Mouse (Mus musculus): ENCODE data around the gene Tatdn3. TPM values are rescaled to one million over a fixed set of nuclear protein-coding genes. Genes with fewer than 3 reads are reported as not detected.
A peak's percentile ranks its signal among the peaks of the same experiment; 100 is the strongest.

Gene Tatdn3
- total RNA-seq (2022): 10 to 100 TPM; 33.7 to 56.3 (median 49.8) TPM

DNA sequence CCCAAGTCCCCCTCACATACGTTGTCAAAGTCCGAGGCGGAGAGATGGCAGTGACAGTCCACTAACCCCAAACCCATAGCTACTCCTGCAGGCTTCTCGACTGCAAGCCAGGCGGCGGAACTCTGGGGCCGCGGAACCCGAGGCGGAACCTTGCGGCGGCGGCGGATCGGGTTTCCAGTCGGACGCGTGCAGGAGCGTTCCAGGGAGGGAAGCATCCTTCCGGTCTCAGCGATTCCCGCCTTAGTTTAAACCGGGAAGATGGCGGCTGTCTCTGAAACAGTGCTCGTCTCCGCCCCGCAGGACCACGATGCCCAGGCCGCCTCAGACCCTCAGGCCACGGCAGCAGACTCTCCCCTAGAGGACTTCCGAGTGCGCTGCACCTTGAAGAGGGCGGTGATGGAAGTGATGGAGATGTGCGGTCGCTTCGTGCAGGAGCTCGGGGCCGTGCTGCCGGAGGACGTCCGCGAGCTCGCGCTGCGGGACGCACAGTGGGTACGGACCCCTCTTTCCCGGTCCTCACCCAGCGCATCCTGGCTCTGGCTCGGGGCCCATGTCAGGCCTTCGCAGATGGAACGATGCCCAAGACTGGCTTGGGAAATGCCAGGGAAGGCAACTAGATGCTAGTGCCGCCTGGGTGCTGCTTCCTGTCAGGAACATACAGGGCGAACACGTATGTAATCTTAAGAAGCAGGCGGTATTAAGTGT is at the start of gene Tatdn3, which contains the start of gene Nsl1:
Tatdn3 (minus strand) TSS at position 152 of the 705 bp plus-strand sequence.
Nsl1 (plus strand) TSS at position 232 of the 705 bp plus-strand sequence.
- peak; percentile 74 to 91 for DNase-seq (ENCODE audit: low spot score in 2 of 2)

DNA sequence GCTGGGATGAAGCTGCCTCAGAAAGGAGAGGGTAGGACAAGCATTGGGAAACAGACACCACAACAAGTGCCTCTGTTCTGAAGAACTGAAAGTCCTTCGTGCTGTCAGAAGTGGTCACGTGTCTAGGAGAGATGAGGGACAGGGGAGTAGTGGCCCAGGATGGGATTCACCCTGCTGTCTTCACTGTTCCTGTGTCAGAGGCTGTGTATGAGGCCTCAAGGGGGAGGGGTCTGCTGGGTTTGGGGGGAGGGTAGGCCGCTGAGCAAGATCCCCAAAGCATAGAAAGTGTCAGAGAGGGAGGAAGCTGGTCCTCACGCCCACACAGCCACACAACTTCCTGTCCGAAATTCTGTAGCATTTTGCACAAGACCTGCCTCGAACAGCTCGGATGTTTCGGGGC is 48.4 kb upstream of the Tatdn3 start:
- no peak for DNase-seq (ENCODE audit: low spot score in 2 of 2)

GRCm38 (mm10) chr1:191109907-191110306 is 47.2 kb upstream of the Tatdn3 start:
- DNase-seq (ENCODE audit: low spot score in 2 of 2): no peak

DNA sequence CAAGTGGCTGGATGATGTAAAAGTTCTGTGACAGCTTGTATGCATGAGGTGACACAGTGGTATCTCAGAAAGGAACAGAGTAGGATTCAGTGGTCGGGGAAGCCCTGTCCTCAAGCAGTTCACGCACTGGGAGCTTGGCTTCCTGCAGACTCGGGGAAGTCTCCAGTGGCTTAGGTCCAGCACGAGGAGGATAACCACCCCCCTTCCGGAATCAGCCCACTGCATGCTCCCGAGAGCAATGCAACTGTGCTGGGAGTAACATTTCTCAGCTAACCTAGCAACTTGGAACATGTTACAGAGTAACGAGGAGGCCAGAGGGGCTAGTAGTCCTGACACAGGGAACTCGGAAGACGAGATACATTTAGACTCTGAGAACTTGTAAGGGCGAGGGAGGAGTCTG is 44.6 kb upstream of the Tatdn3 start:
- DNase-seq (ENCODE audit: low spot score in 2 of 2): no peak

- no peak for DNase-seq (ENCODE audit: low spot score in 2 of 2)
Measured at GRCm38 (mm10) chr1:191105246-191105645, 42.5 kb upstream of the Tatdn3 start.

DNA sequence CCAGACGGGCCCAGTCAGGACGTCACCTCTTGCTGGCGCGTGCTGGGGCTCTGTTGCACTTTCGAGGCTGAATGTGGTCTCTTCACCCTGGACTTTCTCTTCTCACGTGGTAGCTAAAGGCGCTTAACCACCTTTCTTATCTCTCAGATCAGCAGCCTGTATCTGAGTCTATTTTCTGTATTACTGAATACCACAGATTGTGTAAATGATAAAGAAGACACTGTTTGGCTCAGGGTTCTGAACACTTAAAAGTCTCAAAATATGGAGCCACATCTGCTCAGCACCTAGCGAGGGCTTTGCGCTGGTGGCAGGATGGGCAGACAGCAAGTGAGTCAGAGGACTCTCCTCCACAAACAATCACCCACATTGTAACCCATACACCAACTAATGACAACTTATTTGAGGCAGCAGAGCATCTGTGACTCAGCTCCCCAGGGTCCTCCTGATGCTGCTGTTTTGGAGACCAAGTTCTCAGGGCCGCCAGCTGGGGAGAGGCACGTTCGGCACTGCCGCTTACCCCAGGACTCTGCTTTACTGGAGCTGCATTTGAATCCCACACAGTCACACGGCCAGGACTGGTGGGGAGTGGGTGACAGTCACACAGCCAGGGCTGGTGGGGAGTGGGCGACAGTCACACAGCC is 40.1 kb upstream of the Tatdn3 start:
- DNase-seq (ENCODE audit: low spot score in 2 of 2): no peak

GRCm38 (mm10) chr1:191099772-191100291 is 37.1 kb upstream of the Tatdn3 start:
- no peak for DNase-seq (ENCODE audit: low spot score in 2 of 2)

- no peak for DNase-seq (ENCODE audit: low spot score in 2 of 2)
Measured at GRCm38 (mm10) chr1:191099114-191099513, 36.4 kb upstream of the Tatdn3 start.

- no peak for DNase-seq (ENCODE audit: low spot score in 2 of 2)
Measured at GRCm38 (mm10) chr1:191097802-191098747, 35.3 kb upstream of the Tatdn3 start, which contains the start of gene Batf3. Batf3 (plus strand) TSS chr1:191097847.

- no peak for DNase-seq (ENCODE audit: low spot score in 2 of 2)
Measured at GRCm38 (mm10) chr1:191096871-191097681, 34.3 kb upstream of the Tatdn3 start.

- no peak for DNase-seq (ENCODE audit: low spot score in 2 of 2)
Measured at GRCm38 (mm10) chr1:191095019-191095418, 32.3 kb upstream of the Tatdn3 start.

DNA sequence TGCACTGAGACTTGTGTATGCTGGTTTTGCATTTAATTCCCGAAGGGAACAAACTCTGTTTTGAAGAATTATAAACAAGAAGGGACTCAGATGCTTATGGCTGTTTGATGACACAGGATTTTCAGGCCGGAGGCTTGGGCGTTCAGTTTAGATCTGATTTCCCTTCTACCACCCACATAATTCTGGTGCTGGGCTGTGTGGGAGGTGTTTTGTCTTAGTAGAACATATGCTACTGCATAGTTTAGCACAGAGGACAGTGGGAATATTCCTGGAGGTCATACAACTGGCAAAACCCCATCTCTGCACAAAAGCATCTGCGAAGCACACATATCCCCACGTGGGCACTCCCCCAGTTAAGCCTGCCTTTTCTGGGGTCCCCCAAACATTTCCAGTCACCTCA is 30.8 kb upstream of the Tatdn3 start:
- peak; percentile 43 to 46 for DNase-seq (ENCODE audit: low spot score in 2 of 2)

GRCm38 (mm10) chr1:191092050-191092449 is 29.3 kb upstream of the Tatdn3 start:
- DNase-seq (ENCODE audit: low spot score in 2 of 2): no peak

DNA sequence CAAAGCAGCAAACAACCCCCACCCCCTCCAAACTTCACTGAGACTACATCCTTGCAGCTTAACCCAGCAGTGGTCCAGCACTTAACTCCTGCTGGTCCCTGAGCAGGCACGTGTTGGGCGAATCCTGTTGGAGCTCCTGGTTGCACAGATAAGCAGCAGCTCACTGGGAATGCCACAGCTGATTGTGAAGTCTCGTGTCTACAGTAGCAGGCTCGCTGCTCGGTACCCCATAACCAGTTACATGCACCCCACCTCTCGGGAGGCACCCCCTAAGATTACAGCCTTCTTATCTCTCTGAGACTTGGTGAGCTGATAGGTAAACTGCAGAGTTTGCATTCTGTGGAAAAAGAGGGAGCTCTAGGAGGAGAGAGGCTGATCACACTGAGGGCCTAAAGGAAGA is 26.6 kb upstream of the Tatdn3 start:
- no peak for DNase-seq (ENCODE audit: low spot score in 2 of 2)

DNA sequence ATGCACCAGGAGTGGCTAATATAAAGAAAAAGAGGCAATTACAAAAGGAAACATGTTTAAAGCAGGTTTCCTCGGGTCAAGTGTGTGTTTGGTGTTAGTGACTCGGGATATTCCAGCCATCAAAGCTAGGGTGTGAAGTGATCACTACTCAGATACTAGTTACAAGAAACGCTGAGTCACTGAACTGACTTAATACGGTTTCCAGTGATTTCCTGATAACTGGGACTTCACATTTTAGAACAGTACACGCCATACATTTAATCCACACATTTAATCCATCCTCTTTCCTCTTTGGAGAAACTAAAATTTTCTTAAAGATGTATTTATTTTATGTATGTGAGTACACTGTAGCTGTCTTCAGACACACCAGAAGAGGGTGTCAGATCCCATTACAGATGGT is 25.2 kb upstream of the Tatdn3 start:
- no peak for DNase-seq (ENCODE audit: low spot score in 2 of 2)

DNA sequence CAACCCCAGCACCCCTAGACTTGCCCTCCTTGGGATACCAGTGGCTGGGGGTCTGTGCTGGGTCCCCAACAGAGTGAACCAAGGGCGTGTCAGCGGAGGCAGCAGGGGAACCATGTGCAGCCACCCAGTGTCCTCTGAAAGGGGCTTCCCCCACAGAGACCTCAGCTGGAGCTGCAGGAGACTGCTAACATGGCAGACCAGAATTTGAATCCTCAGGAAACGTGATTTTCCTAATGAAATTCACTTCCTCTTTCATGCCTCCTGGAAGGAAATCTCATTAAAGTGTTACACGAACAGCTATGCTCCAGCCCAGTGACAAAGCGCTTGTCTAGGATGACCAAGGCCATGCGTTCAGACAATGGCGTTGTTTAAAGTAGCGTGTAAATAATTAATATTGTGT is 24.2 kb upstream of the Tatdn3 start:
- no peak for DNase-seq (ENCODE audit: low spot score in 2 of 2)

DNA sequence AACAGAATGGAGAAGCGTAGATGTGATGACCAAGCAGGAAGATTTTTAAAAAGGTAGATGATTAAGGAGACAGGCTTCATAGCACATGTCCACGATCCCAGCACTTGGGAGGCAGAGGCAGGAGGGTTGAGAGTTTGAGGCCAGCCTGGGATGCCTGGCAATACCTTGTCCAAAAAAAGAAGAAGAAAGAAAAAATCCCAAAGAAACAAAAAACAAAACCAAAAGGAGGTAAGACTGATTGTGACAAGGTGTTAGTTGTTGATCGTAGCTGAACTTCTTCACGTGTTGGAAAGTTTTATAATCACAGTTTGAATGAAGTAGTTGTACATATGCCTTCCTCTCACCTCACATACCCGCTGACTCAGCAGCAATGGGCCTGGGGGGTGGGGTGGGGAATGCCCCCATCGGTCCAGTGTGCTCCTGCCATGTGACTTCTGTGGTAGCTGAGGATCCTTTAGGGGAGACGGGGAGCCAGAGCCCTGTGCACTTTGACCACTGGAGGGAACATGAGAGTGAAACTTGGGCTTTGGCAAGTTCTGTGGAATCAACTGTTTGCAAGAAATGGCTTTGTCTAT is 23.7 kb upstream of the Tatdn3 start:
- DNase-seq (ENCODE audit: low spot score in 2 of 2): no peak

GRCm38 (mm10) chr1:191085597-191085996 is 22.9 kb upstream of the Tatdn3 start:
- DNase-seq (ENCODE audit: low spot score in 2 of 2): no peak

DNA sequence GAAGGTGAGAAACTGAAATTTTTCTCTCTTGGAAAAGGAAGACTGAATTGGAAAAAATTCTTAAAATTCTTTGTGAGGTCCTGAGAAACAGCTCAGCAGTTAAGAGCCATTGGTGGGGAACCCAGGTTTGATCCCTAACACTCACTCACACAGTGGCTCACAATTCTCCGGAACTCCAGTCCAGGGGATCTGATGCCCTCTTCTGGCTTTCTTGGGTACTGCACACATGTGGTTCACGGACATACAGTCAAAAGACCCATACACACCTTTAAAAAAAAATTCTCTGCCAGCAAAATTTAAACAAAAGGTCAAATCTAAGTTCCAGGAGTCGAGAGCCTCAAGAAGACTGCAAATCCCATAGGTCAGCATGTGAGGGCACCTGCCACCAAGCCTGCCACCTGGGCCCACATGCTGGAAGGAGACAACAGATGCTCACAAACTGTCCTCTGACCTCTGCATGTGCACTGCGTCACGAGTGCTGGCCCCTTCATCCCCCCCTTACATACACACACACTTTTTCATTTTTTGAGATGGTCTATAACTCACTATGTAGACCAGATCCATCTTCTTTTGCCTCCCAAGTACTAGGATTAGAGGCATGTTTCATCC is 22.3 kb upstream of the Tatdn3 start:
- DNase-seq (ENCODE audit: low spot score in 2 of 2): peak in 1 of 2 experiments; percentile 21

DNA sequence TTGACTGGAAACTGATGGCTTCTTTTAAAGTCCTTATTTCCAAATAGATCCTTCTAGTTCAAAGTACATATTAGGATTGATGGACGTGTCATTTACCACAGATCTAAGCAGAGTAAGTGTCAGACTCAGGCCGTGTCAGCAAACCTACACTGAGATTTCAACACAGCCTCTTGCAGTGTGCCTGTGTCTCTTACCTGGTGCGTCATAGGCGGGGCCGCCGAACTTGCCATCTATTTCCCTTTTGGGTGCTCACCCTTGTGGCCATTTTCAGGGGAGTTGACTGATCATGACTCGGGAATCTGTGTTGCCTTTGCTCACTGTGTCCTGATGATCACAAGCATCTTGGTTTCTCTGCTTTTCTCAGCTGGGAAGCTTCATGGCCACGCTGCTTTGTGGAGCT is 20.5 kb upstream of the Tatdn3 start:
- no peak for DNase-seq (ENCODE audit: low spot score in 2 of 2)

Measured in layer of hippocampus, adult 8-10 months (tissue).